Mouse (Mus musculus) heart, postnatal 0 days (tissue): ENCODE data around the gene Isl1. TPM values are rescaled to one million over a fixed set of nuclear protein-coding genes. Genes with fewer than 3 reads are reported as not detected.

Experiments used
- ATAC-seq: fragments of 200-750 bp; cut with Nextera tagmentation; 2 replicates; pipeline ENCODE4 v1.8.0; 2017; ENCODE audit warnings: low read depth, moderate number of reproducible peaks, moderate library complexity; ENCODE audit not compliant: insufficient read depth
- DNase-seq: peaks from one replicate; pipeline ENCODE4 v3.0.0-alpha.2; 2016; ENCODE audit warnings: low spot score
- H3K27ac ChIP-seq: fragments of 300-500 bp; sonication (generic); 2 replicates; pipeline ENCODE4 v1.5.1; 2014; ENCODE audit warnings: low read depth, mild to moderate bottlenecking
- H3K27me3 ChIP-seq: fragments of 300-500 bp; sonication (generic); 2 replicates; pipeline ENCODE4 v1.6.1; 2014; ENCODE audit warnings: low read length, mixed read lengths; ENCODE audit not compliant: control insufficient read depth, insufficient read depth
- H3K36me3 ChIP-seq: fragments of 300-500 bp; sonication (generic); replicated peaks from 2 replicates; pipeline ENCODE4 v1.6.1; 2014; ENCODE audit warnings: low read length, mixed read lengths; ENCODE audit not compliant: control insufficient read depth, insufficient read depth
- H3K4me1 ChIP-seq: fragments of 300-500 bp; sonication (generic); 2 replicates; pipeline ENCODE4 v1.6.1; 2014; ENCODE audit warnings: antibody characterized with exemption; ENCODE audit not compliant: control insufficient read depth, insufficient read depth
- H3K4me2 ChIP-seq: fragments of 300-500 bp; sonication (generic); 2 replicates; pipeline ENCODE4 v1.6.1; 2014; ENCODE audit warnings: low read depth, mild to moderate bottlenecking, low read length, moderate library complexity
- H3K4me3 ChIP-seq: fragments of 300-500 bp; sonication (generic); 2 replicates; pipeline ENCODE4 v1.5.1; 2014; ENCODE audit warnings: low read depth, low read length
- H3K9ac ChIP-seq: fragments of 300-500 bp; sonication (generic); replicated peaks from 2 replicates; pipeline ENCODE4 v1.6.1; 2014; ENCODE audit warnings: low read depth, low read length, mixed read lengths
- H3K9me3 ChIP-seq: fragments of 300-500 bp; sonication (generic); replicated peaks from 2 replicates; pipeline ENCODE4 v1.6.1; 2016; ENCODE audit warnings: low read length; ENCODE audit not compliant: control insufficient read depth
- CTCF ChIP-seq: IDR thresholded peaks from 2 replicates; pipeline ENCODE4 v1.5.1; 2016; ENCODE audit warnings: antibody characterized with exemption, control low read depth, low read depth
- EP300 ChIP-seq: IDR thresholded peaks from 2 replicates; pipeline ENCODE4 v1.6.1; 2016; ENCODE audit warnings: antibody characterized with exemption, low read depth
- WGBS: fragments of 180-500 bp; shearing (Covaris S2); extraction: QIAGEN DNeasy Blood & Tissue Kit; methylation state at CpG from one replicate; pipeline ENCODE4 v1.1.7; 2014; 5-methylcytosine and 5-hydroxymethylcytosine counted together
- polyA plus RNA-seq: library from polyadenylated mRNA; unstranded; fragments of >200 nt; fragmentation: Nextera tagmentation; extraction: Ambion mirVana; gene quantifications from 2 replicates; pipeline ENCODE4 v1.2.1, GENCODE M21; 2015
- total RNA-seq: library from RNA; depleted of rRNA; stranded (reverse); fragments of >200 nt; gene quantifications from 2 replicates; pipeline ENCODE4 v1.2.3, GENCODE M21; 2014; ENCODE audit warnings: low replicate concordance

Isl1 gene
- total and polyA plus RNA-seq, 2 experiments from 2014 or later: 0.18 TPM; not detected in 1

GRCm38 (mm10) chr13:116293301-116294150 is 16.0 kb downstream of the Isl1 start:
- Histone ChIP-seq H3K27ac (no peak overlapping the region), H3K27me3 (peaks cover 66% of the 10 kb centered on the region), H3K4me2 (peak overlapping the region; percentile 28; the same call in 1 of the 2 replicates), H3K4me1 (no peaks in the 10 kb centered on the region), H3K4me3 (peak overlapping the region; percentile 11; the same call in 1 of the 2 replicates), H3K36me3 (no peaks in the 10 kb centered on the region), H3K9me3 (no peaks in the 10 kb centered on the region), H3K9ac (no peak overlapping the region)
- WGBS: 6% methylated on average over 27 of the region's 27 CpGs
- DNase-seq: no peak
- no peak for TF ChIP-seq EP300
- TF ChIP-seq CTCF: no peak
- ATAC-seq: no peak

DNA sequence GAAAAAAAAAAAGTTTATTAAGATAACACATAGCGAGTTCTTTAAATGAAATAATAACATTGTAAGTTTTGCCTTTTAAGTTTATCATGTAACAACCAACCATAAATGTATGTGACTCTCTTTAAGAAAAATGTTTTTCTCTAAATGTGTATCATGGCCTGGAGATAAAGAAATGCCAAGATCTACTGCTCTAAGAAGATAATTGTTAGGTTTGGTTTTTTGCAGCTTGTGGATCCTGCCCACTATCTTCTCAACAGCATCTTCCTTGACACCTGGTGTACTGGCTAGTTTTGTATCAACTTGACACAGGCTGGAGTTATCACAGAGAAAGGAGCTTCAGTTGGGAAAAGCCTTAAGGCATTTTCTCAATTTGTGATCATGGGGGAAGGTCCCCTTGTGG is 19.8 kb downstream of the Isl1 start:
- no peaks in the 10 kb centered on the region for H3K4me1 ChIP-seq
- no peak overlapping the region for H3K4me3 ChIP-seq
- ATAC-seq (no peak), DNase-seq (no peak)
- peaks cover 29% of the 10 kb centered on the region for H3K27me3 ChIP-seq
- H3K9me3 ChIP-seq: no peaks in the 10 kb centered on the region
- H3K4me2 ChIP-seq: no peak overlapping the region
- no peak overlapping the region for H3K9ac ChIP-seq
- 86% methylated on average over 1 of the region's 1 CpGs for WGBS
- TF ChIP-seq EP300: no peak
- no peak for TF ChIP-seq CTCF
- no peak overlapping the region for H3K27ac ChIP-seq
- no peaks in the 10 kb centered on the region for H3K36me3 ChIP-seq

DNA sequence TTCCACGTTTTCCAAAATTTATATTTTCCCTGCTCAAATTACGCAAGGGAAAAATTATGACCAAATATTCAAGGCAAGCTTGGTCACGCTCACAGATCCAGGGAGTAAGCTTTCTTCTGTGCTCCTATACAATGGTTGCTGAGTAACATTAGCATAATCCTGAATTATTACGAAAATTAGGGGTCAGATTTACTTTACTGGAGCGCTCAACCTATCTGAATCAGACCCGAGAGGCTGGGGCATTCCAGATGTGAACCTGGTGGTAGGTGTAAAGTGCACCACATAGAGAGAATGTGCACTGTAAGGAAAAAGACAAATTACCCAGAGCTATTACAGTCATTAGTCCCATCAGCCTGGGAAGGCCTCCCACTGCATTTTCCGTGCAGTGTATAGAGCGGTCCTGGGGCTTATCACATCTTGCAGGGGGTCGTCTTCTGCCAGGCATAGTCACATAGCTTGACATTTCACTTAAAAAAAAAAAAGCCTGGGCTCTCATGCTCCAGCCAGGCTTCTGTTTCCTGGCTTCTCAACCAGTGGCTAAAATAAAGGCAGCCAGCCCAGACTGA is 30.2 kb downstream of the Isl1 start:
- Histone ChIP-seq H3K27ac (no peak overlapping the region), H3K9ac (no peak overlapping the region), H3K4me1 (no peaks in the 10 kb centered on the region), H3K27me3 (no peaks in the 10 kb centered on the region), H3K4me3 (no peak overlapping the region), H3K36me3 (no peaks in the 10 kb centered on the region), H3K4me2 (no peak overlapping the region), H3K9me3 (no peaks in the 10 kb centered on the region)
- TF ChIP-seq EP300: no peak
- no peak for TF ChIP-seq CTCF
- DNase-seq: no peak
- ATAC-seq: no peak
- 54% methylated on average over 9 of the region's 9 CpGs for WGBS
